Mouse (Mus musculus) heart, embryonic 16.5 days (tissue): ENCODE results near the gene Slx4ip. TPM values are rescaled to one million over a fixed set of nuclear protein-coding genes. Genes with fewer than 3 reads are reported as not detected.
A peak's percentile ranks its signal among the peaks of the same experiment; 100 is the strongest.

Source experiments
- ATAC-seq: fragments of 200-750 bp; cut with Nextera tagmentation; replicated peaks from 2 replicates; pipeline ENCODE4 v1.8.0; 2017; ENCODE audit warnings: moderate number of reproducible peaks; ENCODE audit not compliant: insufficient read depth, low FRiP score; ENCODE audit errors: extremely low read depth
- H3K27ac ChIP-seq: fragments of 300-500 bp; sonication (generic); 2 replicates; pipeline ENCODE4 v1.5.1; 2014; ENCODE audit warnings: mild to moderate bottlenecking, low read length, control low read depth, moderate library complexity
- H3K27me3 ChIP-seq: fragments of 300-500 bp; sonication (generic); 2 replicates; pipeline ENCODE4 v1.6.1; 2014; ENCODE audit warnings: low read length, mixed read lengths; ENCODE audit not compliant: control insufficient read depth, insufficient read depth
- H3K36me3 ChIP-seq: fragments of 300-500 bp; sonication (generic); 2 replicates; pipeline ENCODE4 v1.6.1; 2014; ENCODE audit not compliant: control insufficient read depth, insufficient read depth
- H3K4me1 ChIP-seq: fragments of 300-500 bp; sonication (generic); 2 replicates; pipeline ENCODE4 v1.6.1; 2014; ENCODE audit warnings: low read length, mixed read lengths; ENCODE audit not compliant: control insufficient read depth, insufficient read depth
- H3K4me2 ChIP-seq: fragments of 300-500 bp; sonication (generic); 2 replicates; pipeline ENCODE4 v1.6.1; 2014; ENCODE audit warnings: low read depth, mild to moderate bottlenecking, control low read depth, low read length
- H3K4me3 ChIP-seq: fragments of 300-500 bp; sonication (generic); 2 replicates; pipeline ENCODE4 v1.5.1; 2014; ENCODE audit warnings: mild to moderate bottlenecking, control low read depth, low read length
- H3K9ac ChIP-seq: fragments of 300-500 bp; sonication (generic); 2 replicates; pipeline ENCODE4 v1.6.1; 2014; ENCODE audit warnings: low read length, control low read depth
- H3K9me3 ChIP-seq: fragments of 300-500 bp; sonication (generic); replicated peaks from 2 replicates; pipeline ENCODE4 v1.6.1; 2016; ENCODE audit warnings: low read length; ENCODE audit not compliant: control insufficient read depth
- WGBS: fragments of 180-500 bp; shearing (Covaris S2); extraction: QIAGEN DNeasy Blood & Tissue Kit; methylation state at CpG from one replicate; pipeline ENCODE4 v1.1.7; 2014; 5-methylcytosine and 5-hydroxymethylcytosine counted together
- polyA plus RNA-seq: library from polyadenylated mRNA; unstranded; fragments of >200 nt; fragmentation: Nextera tagmentation; extraction: Ambion mirVana; gene quantifications from 2 replicates; pipeline ENCODE4 v1.2.1, GENCODE M21; 2015

Gene Slx4ip
- polyA plus RNA-seq, 1 experiment from 2014 or later: 4.3 TPM

DNA sequence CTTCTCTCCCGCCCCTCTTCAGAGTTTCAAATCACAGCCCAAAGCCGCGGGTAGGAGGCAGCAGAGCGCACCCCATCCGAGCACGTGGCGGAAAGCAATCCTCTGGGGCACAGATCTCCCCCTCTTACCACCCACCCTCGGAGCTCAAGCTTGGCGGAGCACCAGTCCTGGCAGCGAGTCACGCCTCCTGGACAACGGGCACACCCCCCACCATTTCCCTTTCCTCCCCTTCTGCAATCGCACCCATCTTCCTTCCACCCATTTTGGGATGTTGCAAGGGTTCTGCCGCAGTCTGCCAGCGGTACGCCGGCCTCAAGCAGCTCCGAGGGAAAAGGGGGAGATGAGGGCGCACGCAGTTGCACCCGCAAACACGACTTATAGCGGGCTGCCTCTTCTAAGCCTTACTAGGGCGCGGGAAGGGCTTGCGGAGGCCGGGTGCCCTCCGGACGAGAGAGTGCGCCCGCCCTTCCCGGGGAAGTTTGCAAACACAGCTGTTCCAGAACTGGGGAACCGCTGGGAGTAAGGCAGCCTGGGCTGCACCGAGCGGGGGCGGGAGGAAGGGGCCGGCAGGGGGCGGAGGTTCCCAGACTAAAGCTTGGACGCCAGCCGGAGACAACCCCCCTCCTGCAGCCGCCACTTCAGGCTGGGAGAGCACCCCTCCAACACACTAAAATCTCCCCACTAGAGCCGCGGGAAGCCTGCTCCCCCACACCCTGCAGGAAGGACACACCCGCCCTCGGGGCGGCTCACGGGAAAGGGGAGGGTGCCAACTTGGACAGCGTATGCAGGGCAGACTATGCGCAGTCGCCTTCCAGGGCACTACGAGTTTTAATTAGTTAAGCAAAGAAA lies 223.5 kb downstream of the Slx4ip start:
- H3K27me3 ChIP-seq: no peaks in the 10 kb centered on the region
- H3K9ac ChIP-seq: peak overlapping the region; percentile 96
- WGBS: under 1% methylated on average over 50 of the region's 51 CpGs
- no peaks in the 10 kb centered on the region for H3K9me3 ChIP-seq
- peak overlapping the region; percentile 98 for H3K4me2 ChIP-seq
- H3K4me1 ChIP-seq: peaks cover 39% of the 10 kb centered on the region
- peak overlapping the region; percentile 87 for H3K4me3 ChIP-seq
- ATAC-seq: peak; percentile 52
- peak overlapping the region; percentile 99 for H3K27ac ChIP-seq
- H3K36me3 ChIP-seq: no peaks in the 10 kb centered on the region

DNA sequence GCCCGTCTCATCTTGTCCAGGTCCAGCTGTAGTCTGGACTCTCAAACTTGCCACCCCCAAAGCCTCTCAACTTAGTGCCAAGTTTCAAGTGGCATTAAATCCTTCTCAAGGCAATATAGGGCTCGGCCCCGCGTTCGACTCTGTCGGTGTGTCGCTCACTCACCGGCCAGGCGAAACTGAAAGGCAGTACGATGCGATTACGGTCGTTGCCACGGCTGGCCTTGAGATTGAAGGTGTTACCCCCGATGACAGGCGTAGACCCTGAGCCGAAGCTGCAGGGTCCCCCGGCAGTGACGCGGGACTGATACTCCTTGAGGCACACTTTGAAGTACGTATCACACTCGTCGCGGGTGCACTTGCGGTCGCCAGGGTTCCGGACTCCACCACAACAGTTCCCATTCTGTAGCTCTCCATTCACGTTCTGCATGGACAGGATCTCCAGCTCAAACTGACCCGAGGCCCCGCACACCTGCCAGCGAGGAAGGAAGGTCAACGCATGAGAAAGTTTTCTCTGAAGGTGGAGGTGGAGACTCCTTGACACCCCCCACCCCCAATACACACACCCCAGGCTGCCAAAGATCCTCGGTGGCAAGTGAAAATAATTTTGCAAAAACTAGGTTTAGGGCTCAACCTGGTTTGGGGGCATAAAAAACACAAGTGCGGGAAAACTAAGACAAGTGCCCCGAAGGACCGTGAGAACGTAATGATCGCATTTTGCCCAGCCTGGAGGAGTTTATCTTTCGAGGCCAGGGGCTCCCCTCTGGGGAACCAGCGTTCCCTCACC lies 224.4 kb downstream of the Slx4ip start:
- H3K27ac ChIP-seq: peak overlapping the region; percentile 99
- under 1% methylated on average over 40 of the region's 40 CpGs for WGBS
- no peaks in the 10 kb centered on the region for H3K36me3 ChIP-seq
- H3K9ac ChIP-seq: peak overlapping the region; percentile 96
- peak overlapping the region; percentile 87 for H3K4me3 ChIP-seq
- ATAC-seq: no peak
- H3K27me3 ChIP-seq: no peaks in the 10 kb centered on the region
- H3K4me2 ChIP-seq: peak overlapping the region; percentile 98
- H3K9me3 ChIP-seq: no peaks in the 10 kb centered on the region
- H3K4me1 ChIP-seq: peaks cover 31% of the 10 kb centered on the region

DNA sequence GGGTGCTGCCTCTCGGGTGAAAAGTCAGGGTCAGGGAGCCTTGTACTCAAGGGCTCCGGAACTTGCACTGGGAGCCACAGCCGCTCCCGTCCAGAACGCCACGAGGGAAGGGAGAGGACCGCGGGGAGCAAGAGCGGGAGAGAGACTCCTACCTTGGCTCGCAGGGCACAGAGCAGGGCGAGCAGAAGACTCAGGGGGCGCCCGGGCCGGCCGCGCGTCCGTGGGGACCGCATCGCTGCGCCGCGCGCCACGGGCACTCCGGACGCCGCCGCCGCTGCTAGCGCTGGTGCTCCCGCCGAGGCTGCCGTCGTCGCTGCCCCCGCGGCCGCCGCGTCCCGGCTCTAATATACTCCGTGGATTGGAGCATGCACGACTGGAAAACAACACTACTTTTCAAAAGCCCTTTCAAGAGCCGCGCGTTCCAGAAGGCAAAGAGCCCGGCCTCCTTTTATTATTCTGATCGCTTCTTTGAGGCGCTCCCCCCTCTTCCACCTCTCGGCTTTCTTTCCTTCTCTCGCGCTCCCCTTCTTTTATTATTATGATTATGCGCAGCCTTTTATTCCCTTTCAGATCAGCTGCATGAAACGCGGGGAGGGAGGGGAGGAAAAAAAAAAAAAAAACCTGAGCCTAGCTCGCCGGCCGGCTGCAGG lies 225.1 kb downstream of the Slx4ip start, which contains the start of gene Jag1:
TSS of gene Jag1 (minus strand) at position 620 of the 650 bp plus-strand sequence.
- ATAC-seq: no peak

DNA sequence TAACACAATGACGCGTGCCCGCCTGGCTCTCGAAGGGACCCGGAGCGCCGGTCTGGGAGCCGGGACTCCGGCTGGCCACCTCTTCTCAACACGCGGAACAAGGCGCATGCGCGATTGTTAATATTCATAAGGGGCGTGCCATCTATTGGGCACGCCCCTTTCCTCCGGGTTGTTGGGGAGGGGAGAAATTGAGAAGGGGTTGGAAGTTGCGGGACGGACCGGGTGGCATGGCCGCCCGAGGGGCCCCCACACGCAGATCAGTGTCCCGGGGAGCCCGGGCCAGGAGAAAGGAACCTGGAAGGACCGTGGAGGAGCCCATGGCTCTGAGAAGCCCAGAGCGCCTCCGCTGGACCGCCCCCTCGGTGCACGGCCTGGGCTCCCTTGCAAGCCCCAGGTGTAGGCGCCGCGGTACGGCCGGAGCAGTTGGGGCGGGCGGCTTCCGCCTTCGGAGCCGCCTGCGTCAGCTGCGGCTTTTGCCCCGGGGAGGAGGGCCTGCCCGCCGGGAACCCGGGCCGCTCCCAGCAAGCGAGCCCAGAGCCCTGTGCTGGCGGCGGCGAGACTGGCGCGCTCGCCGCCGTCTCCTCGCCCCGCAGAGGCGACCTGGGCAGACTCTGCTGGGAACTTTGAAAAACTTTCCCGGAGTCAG lies 225.8 kb downstream of the Slx4ip start:
- no peaks in the 10 kb centered on the region for H3K27me3 ChIP-seq
- peak overlapping the region; percentile 87 for H3K4me3 ChIP-seq
- H3K36me3 ChIP-seq: no peaks in the 10 kb centered on the region
- H3K27ac ChIP-seq: peak overlapping the region; percentile 99
- peak overlapping the region; percentile 98 for H3K4me2 ChIP-seq
- under 1% methylated on average over 56 of the region's 61 CpGs for WGBS
- peak; percentile 81 for ATAC-seq
- H3K9ac ChIP-seq: peak overlapping the region; percentile 96
- H3K4me1 ChIP-seq: peaks cover 20% of the 10 kb centered on the region
- H3K9me3 ChIP-seq: no peaks in the 10 kb centered on the region

More for the DNA sequence above, 225.1 kb downstream of the Slx4ip start, which contains the start of gene Jag1:
- WGBS: under 1% methylated on average over 54 of the region's 59 CpGs
- H3K4me1 ChIP-seq: peaks cover 26% of the 10 kb centered on the region
- no peaks in the 10 kb centered on the region for H3K9me3 ChIP-seq
- peak within 1 kb of the TSS; percentile 99 for H3K27ac ChIP-seq
- peak within 1 kb of the TSS; percentile 87 for H3K4me3 ChIP-seq
- H3K9ac ChIP-seq: peak within 1 kb of the TSS; percentile 96
- H3K36me3 ChIP-seq: no peaks in the 10 kb centered on the region
- no peaks in the 10 kb centered on the region for H3K27me3 ChIP-seq
- peak within 1 kb of the TSS; percentile 98 for H3K4me2 ChIP-seq

DNA sequence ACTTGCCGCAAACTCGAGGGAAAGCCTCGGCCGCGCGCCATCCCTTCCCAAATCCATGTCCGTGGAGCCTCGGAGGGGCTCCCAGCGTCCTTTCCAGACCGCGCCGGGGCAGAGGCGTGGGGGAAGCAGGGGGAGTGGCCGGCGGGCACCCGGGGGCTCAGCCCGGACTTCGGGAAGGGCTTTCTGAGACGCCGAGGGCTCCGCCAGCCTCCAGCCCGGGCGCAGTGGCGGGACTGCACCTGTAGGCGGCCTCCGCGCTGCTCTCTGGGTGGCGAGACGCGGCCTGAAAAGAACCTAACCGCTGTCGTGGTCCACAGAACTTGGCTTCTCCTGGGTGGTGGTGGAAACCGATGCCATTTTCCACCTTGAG lies 226.3 kb downstream of the Slx4ip start:
- no peaks in the 10 kb centered on the region for H3K27me3 ChIP-seq
- peak overlapping the region; percentile 96 for H3K9ac ChIP-seq
- H3K36me3 ChIP-seq: no peaks in the 10 kb centered on the region
- peaks cover 15% of the 10 kb centered on the region for H3K4me1 ChIP-seq
- H3K9me3 ChIP-seq: no peaks in the 10 kb centered on the region
- H3K4me2 ChIP-seq: peak overlapping the region; percentile 98
- H3K27ac ChIP-seq: peak overlapping the region; percentile 99
- under 1% methylated on average over 32 of the region's 33 CpGs for WGBS
- H3K4me3 ChIP-seq: peak overlapping the region; percentile 87
- peak; percentile 55 for ATAC-seq

Other genes with a start within 250 kb of the Slx4ip start
- gene Snap25, start 177.8 kb upstream of the Slx4ip start, polyA plus RNA-seq: 0.56 and 0.89 TPM in 2 replicates
- gene AL731706.2, start 5.5 kb upstream of the Slx4ip start, polyA plus RNA-seq: 46.3 and 51.4 TPM in 2 replicates
- 39.1 and 39.5 TPM in 2 replicates for gene AL731706.1, start 171 bp downstream of the Slx4ip start, polyA plus RNA-seq
- gene Mkks, start 171 bp downstream of the Slx4ip start, polyA plus RNA-seq: 22.7 and 24.1 TPM in 2 replicates
- 9.9 and 10.6 TPM in 2 replicates for gene Jag1, start 225.4 kb downstream of the Slx4ip start, polyA plus RNA-seq